In the genomic region with DNA sequence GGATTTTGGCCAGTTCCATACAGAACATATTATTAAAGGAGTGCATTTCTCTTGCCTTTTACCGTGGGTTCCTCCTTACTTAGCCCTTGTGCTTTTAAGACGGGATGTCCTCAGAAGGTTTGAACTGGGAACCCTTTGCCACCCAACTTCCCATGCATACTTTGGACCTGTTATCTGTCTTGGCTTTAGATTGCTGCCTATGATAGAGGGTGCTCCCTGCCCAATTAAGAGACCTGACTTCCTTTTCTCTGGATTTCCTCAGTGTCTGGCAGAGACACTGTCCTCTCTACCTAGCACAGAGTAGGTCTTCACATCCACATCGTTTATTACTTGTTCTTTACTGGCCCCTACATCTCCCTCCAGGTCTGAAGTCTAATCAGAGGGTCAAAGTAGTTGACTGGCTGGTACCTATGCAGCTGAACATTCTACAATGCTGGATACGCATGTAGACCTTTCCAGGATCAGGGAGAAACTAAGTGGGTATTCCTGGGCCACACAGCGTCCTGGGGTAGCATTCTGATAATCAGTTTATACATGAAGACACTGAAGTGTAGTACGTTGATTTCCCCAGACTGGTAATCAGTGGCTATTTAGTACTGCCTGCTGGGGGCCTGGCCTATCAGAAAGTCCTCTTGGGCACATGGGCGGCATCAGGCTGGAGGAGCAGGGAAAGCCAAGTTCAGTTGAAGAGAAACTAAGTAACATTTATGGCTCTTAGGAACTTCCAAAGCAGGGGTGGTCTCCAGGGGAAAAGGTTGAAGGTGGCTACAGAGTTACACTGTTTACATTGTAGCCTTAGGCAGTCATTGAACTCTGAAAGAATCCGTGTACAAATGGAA, we compare ENCODE assay signal across 8 mouse cellular contexts. TPM values are rescaled to one million over a fixed set of nuclear protein-coding genes. Genes with fewer than 3 reads are reported as not detected.
DNase-seq lines count a peak whose midpoint lies in the region; ATAC-seq lines count a peak whose summit lies in the region.

No protein-coding gene starts in this region.

- WGBS in kidney, embryonic 16.5 days, result 29% methylated on average over 8 of the region's 8 CpGs
- WGBS in embryonic facial prominence, embryonic 10.5 days, result 40% methylated on average over 8 of the region's 8 CpGs
- WGBS in intestine, embryonic 16.5 days, result 21% methylated on average over 8 of the region's 8 CpGs

- H3K36me3 ChIP-seq in kidney, embryonic 16.5 days (ENCODE audit: insufficient read depth, low read length), result 0 out of 2 replicates have a peak, but pooled peaks cover 3% of the 10 kb centered on the region
- peaks cover 35% of the 10 kb centered on the region for H3K36me3 ChIP-seq in embryonic facial prominence, embryonic 10.5 days (replicated peaks)
- H3K36me3 ChIP-seq in intestine, embryonic 16.5 days (ENCODE audit: control insufficient read depth, insufficient read depth, low read length), result no peaks in the 10 kb centered on the region

- peak overlapping the region; percentile 80 for H3K4me3 ChIP-seq in kidney, embryonic 16.5 days (ENCODE audit: low read length)
- H3K4me3 ChIP-seq in embryonic facial prominence, embryonic 10.5 days, result peak overlapping the region; percentile 91
- peak overlapping the region; percentile 72 for H3K4me3 ChIP-seq in intestine, embryonic 16.5 days (ENCODE audit: low read length)

- peak overlapping the region; percentile 89 for H3K9ac ChIP-seq in kidney, embryonic 16.5 days (replicated peaks; ENCODE audit: low read length)
- peak overlapping the region; percentile 93 for H3K9ac ChIP-seq in intestine, embryonic 16.5 days (ENCODE audit: low read depth, low read length)

- ATAC-seq in kidney, embryonic 16.5 days (ENCODE audit: low FRiP score, low TSS enrichment), result no peak
- no peak for ATAC-seq in intestine, embryonic 16.5 days
- no peak for ATAC-seq in activated CD4-positive, CD25-positive, alpha-beta regulatory T cell, adult 4 months

- H3K4me2 ChIP-seq in kidney, embryonic 16.5 days (replicated peaks; ENCODE audit: low read depth, low read length), result peak overlapping the region; percentile 95
- H3K4me2 ChIP-seq in intestine, embryonic 16.5 days (ENCODE audit: low read depth, low read length), result peak overlapping the region; percentile 78

- H3K4me1 ChIP-seq in kidney, embryonic 16.5 days (ENCODE audit: insufficient read depth, low read length), result peaks cover 33% of the 10 kb centered on the region
- peaks cover 40% of the 10 kb centered on the region for H3K4me1 ChIP-seq in embryonic facial prominence, embryonic 10.5 days
- H3K4me1 ChIP-seq in intestine, embryonic 16.5 days (ENCODE audit: control insufficient read depth, insufficient read depth, low read length), result peaks cover 21% of the 10 kb centered on the region

- H3K9me3 ChIP-seq in kidney, embryonic 16.5 days (ENCODE audit: low read length), result no peaks in the 10 kb centered on the region
- no peaks in the 10 kb centered on the region for H3K9me3 ChIP-seq in embryonic facial prominence, embryonic 10.5 days
- H3K9me3 ChIP-seq in intestine, embryonic 16.5 days (ENCODE audit: control insufficient read depth, low read length), result no peaks in the 10 kb centered on the region

- no peak overlapping the region for H3K27ac ChIP-seq in kidney, embryonic 16.5 days (ENCODE audit: low read length)
- H3K27ac ChIP-seq in embryonic facial prominence, embryonic 10.5 days (replicated peaks), result peak overlapping the region; percentile 97
- peak overlapping the region; percentile 95; the same call in 1 of the 2 replicates for H3K27ac ChIP-seq in intestine, embryonic 16.5 days (ENCODE audit: low read length)

- no peaks in the 10 kb centered on the region for H3K27me3 ChIP-seq in kidney, embryonic 16.5 days (ENCODE audit: insufficient read depth, low read length)
- no peaks in the 10 kb centered on the region for H3K27me3 ChIP-seq in embryonic facial prominence, embryonic 10.5 days (replicated peaks; ENCODE audit: low read depth, poor library complexity, severe bottlenecking)
- H3K27me3 ChIP-seq in intestine, embryonic 16.5 days (replicated peaks; ENCODE audit: control insufficient read depth, insufficient read depth, low read length), result no peaks in the 10 kb centered on the region

- DNase-seq in kidney, postnatal 14 days, result no peak
- DNase-seq in embryonic facial prominence, embryonic 10.5 days (ENCODE audit: low spot score), result no peak
- peak; percentile 16 for DNase-seq in naive thymus-derived CD4-positive, alpha-beta T cell, adult 2 months (ENCODE audit: low read depth)
- no peak for DNase-seq in layer of hippocampus, adult 18-20 months (ENCODE audit: low spot score in 2 of 2)
- no peak for DNase-seq in adrenal gland, postnatal 14 days

RNA-seq across cellular contexts. Expression of gene Tkt, which starts 2.3 kb away (rescaled TPM):
- polyA plus RNA-seq in kidney, embryonic 16.5 days (2015; fragmentation: Nextera tagmentation; extraction: Ambion mirVana), result 314 TPM in 2 replicates
- polyA plus RNA-seq in embryonic facial prominence, embryonic 10.5 days (2016; fragmentation: Nextera tagmentation; extraction: Ambion mirVana), result 316 and 334 TPM in 2 replicates
- polyA plus RNA-seq in intestine, embryonic 16.5 days (2015; fragmentation: Nextera tagmentation; extraction: Ambion mirVana), result 393 and 411 TPM in 2 replicates
- total RNA-seq in layer of hippocampus, adult 18-20 months (2021), result 100 to 1,000 TPM; 186 to 187 TPM
- 100 to 1,000 TPM; 180 to 266 TPM for polyA plus RNA-seq in activated CD4-positive, CD25-positive, alpha-beta regulatory T cell, adult 4 months (2017; shearing (Covaris generic))
- 829 and 921 TPM in 2 replicates for total RNA-seq in adrenal gland, postnatal 14 days (2021)

RNA-seq across cellular contexts. Expression of gene Cacna1d, which starts 59.2 kb away (rescaled TPM):
- 3.0 and 3.3 TPM in 2 replicates for polyA plus RNA-seq in kidney, embryonic 16.5 days (2015; fragmentation: Nextera tagmentation; extraction: Ambion mirVana)
- polyA plus RNA-seq in embryonic facial prominence, embryonic 10.5 days (2016; fragmentation: Nextera tagmentation; extraction: Ambion mirVana), result 1.8 and 2.1 TPM in 2 replicates
- polyA plus RNA-seq in intestine, embryonic 16.5 days (2015; fragmentation: Nextera tagmentation; extraction: Ambion mirVana), result 2.0 and 2.6 TPM in 2 replicates
- total RNA-seq in layer of hippocampus, adult 18-20 months (2021), result 10 to 100 TPM; 39.7 to 43.9 TPM
- 1 to 10 TPM; 1.6 to 2.2 TPM for polyA plus RNA-seq in activated CD4-positive, CD25-positive, alpha-beta regulatory T cell, adult 4 months (2017; shearing (Covaris generic))
- 15.4 and 18.6 TPM in 2 replicates for total RNA-seq in adrenal gland, postnatal 14 days (2021)
